Mouse (Mus musculus) midbrain, embryonic 11.5 days (tissue): ENCODE measurements around the gene Cdc42bpg. TPM values are rescaled to one million over a fixed set of nuclear protein-coding genes. Genes with fewer than 3 reads are reported as not detected.

Experiments
- ATAC-seq: fragments of 200-750 bp; cut with Nextera tagmentation; 2 replicates; pipeline ENCODE4 v1.8.0; 2017; ENCODE audit warnings: moderate TSS enrichment, moderate library complexity; ENCODE audit not compliant: low FRiP score
- DNase-seq: peaks from one replicate; pipeline ENCODE4 v3.0.0; 2015; ENCODE audit warnings: low spot score; ENCODE audit errors: missing footprints
- H3K27ac ChIP-seq: fragments of 300-500 bp; sonication (generic); 2 replicates; pipeline ENCODE4 v1.5.1; 2014; ENCODE audit warnings: low read depth, low read length
- H3K27me3 ChIP-seq: fragments of 300-500 bp; sonication (generic); 2 replicates; pipeline ENCODE4 v1.6.1; 2014; ENCODE audit warnings: mild to moderate bottlenecking, low read length, moderate library complexity, mixed read lengths; ENCODE audit not compliant: control insufficient read depth, insufficient read depth
- H3K36me3 ChIP-seq: fragments of 300-500 bp; sonication (generic); 2 replicates; pipeline ENCODE4 v1.6.1; 2014; ENCODE audit warnings: mild to moderate bottlenecking, low read length, moderate library complexity, mixed read lengths; ENCODE audit not compliant: control insufficient read depth, insufficient read depth
- H3K4me1 ChIP-seq: fragments of 300-500 bp; sonication (generic); 2 replicates; pipeline ENCODE4 v1.6.1; 2014; ENCODE audit warnings: low read length; ENCODE audit not compliant: control insufficient read depth, insufficient read depth
- H3K4me2 ChIP-seq: fragments of 300-500 bp; sonication (generic); 2 replicates; pipeline ENCODE4 v1.6.1; 2014; ENCODE audit warnings: mild to moderate bottlenecking, moderate library complexity
- H3K4me3 ChIP-seq: fragments of 300-500 bp; sonication (generic); 2 replicates; pipeline ENCODE4 v1.5.1; 2014; ENCODE audit warnings: low read depth, low read length
- H3K9ac ChIP-seq: fragments of 300-500 bp; sonication (generic); 2 replicates; pipeline ENCODE4 v1.6.1; 2014; ENCODE audit warnings: low read length
- H3K9me3 ChIP-seq: fragments of 300-500 bp; sonication (generic); 2 replicates; pipeline ENCODE4 v1.6.1; 2016; ENCODE audit warnings: low read length; ENCODE audit not compliant: control insufficient read depth
- WGBS: fragments of 180-500 bp; shearing (Covaris S2); extraction: QIAGEN DNeasy Blood & Tissue Kit; methylation state at CpG from one replicate; pipeline ENCODE4 v1.1.7; 2014; 5-methylcytosine and 5-hydroxymethylcytosine counted together
- polyA plus RNA-seq: library from polyadenylated mRNA; unstranded; fragments of >200 nt; fragmentation: Nextera tagmentation; extraction: Ambion mirVana; gene quantifications from 2 replicates; pipeline ENCODE4 v1.2.1, GENCODE M21; 2014

The Cdc42bpg gene
- polyA plus RNA-seq, 1 experiment from 2014 or later: 0.42 TPM

DNA sequence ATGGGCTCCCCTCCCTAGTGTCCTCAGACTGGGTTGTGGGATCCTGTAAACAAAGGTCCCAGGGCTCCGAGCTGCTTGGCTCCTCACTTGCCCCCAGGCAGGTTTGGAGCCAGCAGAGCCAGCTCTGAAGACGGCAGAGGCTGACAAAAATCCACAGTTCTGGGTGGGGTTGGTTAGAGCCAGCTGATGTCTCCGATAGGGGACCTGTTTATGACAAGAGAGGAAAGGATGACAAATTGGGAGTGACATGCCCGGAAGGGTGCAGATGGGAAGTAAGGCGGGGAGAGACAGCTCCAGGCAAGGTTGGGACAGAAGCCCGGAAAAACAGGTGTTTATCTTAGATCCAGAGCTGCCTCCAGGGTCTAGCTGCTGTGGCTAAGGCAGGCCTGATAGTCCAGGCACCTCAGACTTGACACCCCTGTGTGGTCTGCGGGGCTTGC is 5.8 kb upstream of the Cdc42bpg start:
- Histone ChIP-seq H3K27me3 (no peaks in the 10 kb centered on the region), H3K27ac (no peak overlapping the region), H3K4me2 (no peak overlapping the region), H3K9me3 (no peaks in the 10 kb centered on the region), H3K36me3 (peaks cover 15% of the 10 kb centered on the region), H3K4me3 (no peak overlapping the region), H3K9ac (no peak overlapping the region), H3K4me1 (0 out of 2 replicates have a peak, but pooled peaks cover 2% of the 10 kb centered on the region)
- WGBS: 77% methylated on average over 7 of the region's 7 CpGs
- no peak for ATAC-seq
- DNase-seq: no peak

DNA sequence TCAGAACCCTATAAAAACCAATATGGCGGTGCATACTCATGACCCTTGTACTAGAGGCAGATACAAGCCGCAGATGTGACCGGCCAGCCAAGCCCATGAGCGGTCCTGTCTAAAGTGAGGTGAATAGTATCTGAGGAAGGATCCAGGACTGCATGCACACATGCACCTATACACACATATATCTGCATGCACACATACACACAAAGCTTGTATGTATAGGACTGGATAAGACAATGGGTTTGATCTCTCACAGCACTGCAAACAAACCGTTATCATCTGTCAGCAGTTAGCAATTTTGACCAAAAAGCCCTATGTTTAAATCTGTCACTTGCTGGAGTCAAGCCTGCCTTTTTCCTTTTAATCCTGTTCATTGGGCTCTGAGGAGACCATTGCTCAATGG is 4.1 kb upstream of the Cdc42bpg start:
- WGBS: 94% methylated on average over 5 of the region's 5 CpGs
- H3K4me1 ChIP-seq: peaks cover 6% of the 10 kb centered on the region
- peaks cover 15% of the 10 kb centered on the region for H3K36me3 ChIP-seq
- no peaks in the 10 kb centered on the region for H3K9me3 ChIP-seq
- H3K27me3 ChIP-seq: no peaks in the 10 kb centered on the region
- no peak overlapping the region for H3K27ac ChIP-seq
- H3K4me3 ChIP-seq: no peak overlapping the region
- H3K4me2 ChIP-seq: no peak overlapping the region
- no peak overlapping the region for H3K9ac ChIP-seq
- no peak for ATAC-seq
- no peak for DNase-seq

DNA sequence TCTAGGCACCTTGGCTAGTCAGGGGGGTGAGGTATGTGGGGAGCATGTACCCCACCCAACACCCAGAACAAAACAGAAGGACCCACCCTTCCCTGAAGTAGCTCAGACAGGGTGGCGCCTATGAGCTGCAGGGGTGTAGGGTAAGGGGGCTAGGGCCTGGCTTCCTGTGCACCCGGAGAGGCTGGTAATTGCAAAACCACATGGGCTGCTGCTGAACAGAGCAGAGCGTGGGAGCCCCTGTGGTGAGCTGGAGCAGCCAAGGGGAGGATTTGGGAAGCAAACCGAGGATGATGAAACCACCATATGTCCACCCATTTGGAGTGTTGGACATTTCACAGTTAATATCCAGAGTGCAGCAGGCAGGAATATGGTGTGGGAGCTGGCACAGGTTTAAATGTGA is 3.7 kb upstream of the Cdc42bpg start:
- no peak for ATAC-seq
- H3K4me1 ChIP-seq: peaks cover 6% of the 10 kb centered on the region
- H3K36me3 ChIP-seq: peaks cover 13% of the 10 kb centered on the region
- no peak overlapping the region for H3K4me2 ChIP-seq
- 56% methylated on average over 4 of the region's 4 CpGs for WGBS
- H3K4me3 ChIP-seq: no peak overlapping the region
- H3K27me3 ChIP-seq: no peaks in the 10 kb centered on the region
- DNase-seq: no peak
- H3K9ac ChIP-seq: no peak overlapping the region
- no peaks in the 10 kb centered on the region for H3K9me3 ChIP-seq
- no peak overlapping the region for H3K27ac ChIP-seq

DNA sequence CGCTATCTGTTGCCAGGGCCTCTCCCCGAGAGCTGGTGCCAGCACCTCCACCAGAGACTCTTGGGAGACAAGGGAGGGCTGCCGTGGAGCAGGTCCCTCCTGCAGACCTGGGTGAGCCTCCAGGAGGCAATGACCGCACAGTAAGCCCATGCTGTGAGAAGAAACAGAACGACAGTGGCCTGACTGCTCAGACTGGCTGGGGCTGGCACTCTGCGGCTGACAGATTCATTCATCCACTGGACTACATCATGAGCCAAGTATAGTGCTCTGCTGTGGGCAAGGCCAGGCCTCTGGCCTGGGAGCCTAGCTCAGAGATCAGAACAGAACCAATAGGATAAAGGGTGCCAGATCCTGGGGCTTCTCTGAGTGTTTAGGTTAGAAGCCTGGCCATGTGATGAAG is 2.4 kb upstream of the Cdc42bpg start:
- Histone ChIP-seq H3K4me1 (peaks cover 6% of the 10 kb centered on the region), H3K4me3 (no peak overlapping the region), H3K9ac (no peak overlapping the region), H3K9me3 (no peaks in the 10 kb centered on the region), H3K4me2 (no peak overlapping the region), H3K27me3 (no peaks in the 10 kb centered on the region), H3K27ac (no peak overlapping the region), H3K36me3 (peaks cover 2% of the 10 kb centered on the region; the same call in 1 of the 2 replicates)
- no peak for DNase-seq
- WGBS: 77% methylated on average over 6 of the region's 6 CpGs
- ATAC-seq: no peak

DNA sequence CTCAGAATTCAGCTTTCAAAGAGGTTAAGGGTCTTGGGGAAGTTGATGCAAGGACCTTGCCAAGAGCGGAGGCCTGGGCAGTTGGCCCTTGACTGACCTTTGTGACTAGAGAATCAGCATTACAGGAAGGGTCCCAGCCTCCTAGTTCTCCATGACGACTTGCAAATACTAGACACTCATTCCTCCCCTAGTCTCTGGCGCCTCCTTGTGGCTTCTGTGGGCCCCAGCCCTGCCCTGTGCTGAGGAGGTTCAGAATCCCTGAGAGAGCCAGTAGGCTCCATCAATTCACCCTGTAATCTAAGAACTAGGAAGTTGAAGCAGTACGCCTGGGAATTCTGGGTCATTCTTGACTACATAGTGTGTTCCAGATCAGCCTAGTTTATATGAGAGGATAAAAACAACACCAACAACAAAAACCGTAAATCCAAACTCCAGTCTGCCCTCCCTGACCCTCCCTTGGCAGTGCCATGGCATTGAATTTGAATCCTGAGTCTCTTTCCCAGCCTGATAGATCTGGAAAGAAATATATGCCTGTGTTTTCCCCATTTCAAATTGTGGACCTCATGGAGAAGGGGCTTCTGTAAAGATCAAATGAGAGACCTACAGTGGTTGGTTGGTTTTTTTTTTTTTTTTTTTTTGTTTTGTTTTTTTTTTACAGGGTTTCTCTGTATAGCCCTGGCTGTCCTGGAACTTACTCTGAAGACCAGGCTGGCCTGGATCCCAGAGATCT is 1.3 kb upstream of the Cdc42bpg start:
- Histone ChIP-seq H3K4me2 (no peak overlapping the region), H3K27ac (no peak overlapping the region), H3K4me3 (no peak overlapping the region), H3K9me3 (no peaks in the 10 kb centered on the region), H3K4me1 (peaks cover 6% of the 10 kb centered on the region), H3K27me3 (no peaks in the 10 kb centered on the region), H3K36me3 (no peaks in the 10 kb centered on the region), H3K9ac (no peak overlapping the region)
- DNase-seq (peak; percentile 97), ATAC-seq (peak; percentile 62; the same call in 1 of the 2 replicates)
- 29% methylated on average over 5 of the region's 5 CpGs for WGBS

DNA sequence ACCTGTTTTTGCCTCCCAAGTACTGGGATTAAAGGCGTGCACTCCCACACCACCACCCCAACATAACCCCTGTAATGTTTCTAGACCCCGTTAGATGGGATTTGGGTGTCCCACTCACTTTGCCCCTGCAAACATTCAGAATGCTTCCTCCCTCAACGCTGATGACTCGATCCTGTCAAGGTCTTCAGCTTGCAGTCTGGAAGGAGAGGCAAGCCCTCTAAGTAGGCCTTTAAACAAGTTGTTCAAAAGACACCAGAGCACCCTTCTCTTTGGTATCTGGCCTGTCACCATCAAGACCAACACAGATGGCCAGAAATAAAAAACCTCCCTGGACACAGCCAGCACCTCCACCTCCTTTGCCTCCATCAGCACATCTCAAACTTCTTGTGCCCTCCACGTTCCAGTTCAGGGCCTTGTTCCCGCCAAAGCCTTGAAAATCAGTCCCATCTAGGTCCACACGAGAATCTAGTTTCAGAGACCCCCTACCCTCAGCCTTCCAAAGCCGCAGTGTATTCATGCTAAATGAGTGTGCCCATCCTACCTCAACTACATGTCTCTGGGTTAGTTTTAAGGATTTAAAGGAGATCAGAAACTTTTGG is 640 bp upstream of the Cdc42bpg start:
- H3K4me3 ChIP-seq: peak overlapping the region; percentile 68
- H3K27me3 ChIP-seq: no peaks in the 10 kb centered on the region
- H3K9me3 ChIP-seq: no peaks in the 10 kb centered on the region
- no peak overlapping the region for H3K27ac ChIP-seq
- DNase-seq (peak; percentile 82), ATAC-seq (no peak)
- H3K36me3 ChIP-seq: no peaks in the 10 kb centered on the region
- peaks cover 3% of the 10 kb centered on the region for H3K4me1 ChIP-seq
- H3K4me2 ChIP-seq: peak overlapping the region; percentile 55
- WGBS: 55% methylated on average over 8 of the region's 8 CpGs
- peak overlapping the region; percentile 67; the same call in 1 of the 2 replicates for H3K9ac ChIP-seq

DNA sequence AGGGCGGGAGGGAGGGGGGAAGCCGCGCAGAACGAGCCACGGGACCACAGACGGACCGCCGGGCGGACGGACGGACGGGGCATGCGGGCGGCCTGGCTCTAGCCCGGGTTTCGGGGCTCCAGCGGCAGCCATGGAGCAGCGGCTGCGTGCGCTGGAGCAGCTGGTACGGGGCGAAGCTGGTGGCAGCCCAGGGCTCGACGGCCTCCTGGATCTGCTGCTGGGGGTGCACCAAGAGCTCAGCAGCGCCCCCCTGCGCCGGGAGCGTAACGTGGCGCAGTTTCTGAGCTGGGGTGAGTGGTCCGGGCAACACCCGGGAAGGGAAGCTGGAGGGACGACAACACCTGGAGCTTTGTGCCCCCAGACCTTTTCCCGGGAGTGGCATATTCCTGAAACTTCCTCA is 330 bp downstream of the Cdc42bpg start:
- no peak overlapping the region for H3K27ac ChIP-seq
- H3K9me3 ChIP-seq: no peaks in the 10 kb centered on the region
- ATAC-seq (peak; percentile 63), DNase-seq (peak; percentile 97)
- H3K36me3 ChIP-seq: no peaks in the 10 kb centered on the region
- peaks cover 3% of the 10 kb centered on the region for H3K4me1 ChIP-seq
- H3K4me2 ChIP-seq: peak overlapping the region; percentile 55
- H3K9ac ChIP-seq: peak overlapping the region; percentile 67
- no peaks in the 10 kb centered on the region for H3K27me3 ChIP-seq
- 2% methylated on average over 34 of the region's 34 CpGs for WGBS
- peak overlapping the region; percentile 68 for H3K4me3 ChIP-seq

DNA sequence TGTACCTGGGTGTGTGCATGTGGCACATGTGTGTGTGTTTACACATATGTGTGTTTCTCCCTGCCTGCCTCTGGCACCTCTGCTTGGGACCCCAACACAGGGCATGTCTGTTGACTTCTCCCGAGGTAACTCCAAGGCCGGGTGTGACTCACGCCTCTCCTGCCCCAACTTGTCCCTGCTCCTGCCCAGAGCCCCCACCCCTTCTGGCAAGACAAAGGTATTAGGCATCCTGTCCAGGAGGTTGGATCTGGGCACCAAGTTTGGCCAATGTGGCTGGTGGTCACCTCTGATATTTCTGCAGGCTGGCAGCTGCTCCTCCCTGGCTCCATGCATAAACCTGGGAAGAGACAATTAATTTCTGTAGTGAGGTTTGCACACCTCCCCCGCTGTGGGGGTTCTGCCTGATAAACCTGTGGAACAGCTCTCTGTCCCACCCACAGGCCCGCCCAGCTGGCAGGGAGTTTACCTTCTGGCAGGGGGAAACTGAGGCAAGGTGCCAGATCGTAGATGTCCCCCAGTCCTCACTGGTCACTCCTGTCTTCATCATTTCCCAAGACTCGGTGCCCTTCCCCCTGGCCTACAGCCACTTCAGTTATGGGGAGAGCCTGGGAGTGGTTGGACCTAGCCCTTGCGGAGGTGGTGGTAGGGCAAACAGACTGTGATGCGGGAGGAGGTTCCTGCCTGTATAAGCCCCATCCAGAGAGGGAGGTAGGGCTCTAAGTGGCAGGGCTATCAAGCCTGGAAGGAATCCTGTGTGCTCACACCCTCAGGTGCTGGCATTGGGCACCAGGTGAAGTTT is 1.7 kb downstream of the Cdc42bpg start:
- no peak overlapping the region for H3K4me2 ChIP-seq
- no peak overlapping the region for H3K27ac ChIP-seq
- 0 out of 2 replicates have a peak overlapping the region, but pooled peaks have one; percentile 4 for H3K9ac ChIP-seq
- ATAC-seq (no peak), DNase-seq (no peak)
- no peaks in the 10 kb centered on the region; the same call in 1 of the 2 replicates for H3K36me3 ChIP-seq
- H3K4me3 ChIP-seq: no peak overlapping the region
- no peaks in the 10 kb centered on the region for H3K27me3 ChIP-seq
- peaks cover 3% of the 10 kb centered on the region for H3K4me1 ChIP-seq
- no peaks in the 10 kb centered on the region for H3K9me3 ChIP-seq
- WGBS: 83% methylated on average over 9 of the region's 9 CpGs

DNA sequence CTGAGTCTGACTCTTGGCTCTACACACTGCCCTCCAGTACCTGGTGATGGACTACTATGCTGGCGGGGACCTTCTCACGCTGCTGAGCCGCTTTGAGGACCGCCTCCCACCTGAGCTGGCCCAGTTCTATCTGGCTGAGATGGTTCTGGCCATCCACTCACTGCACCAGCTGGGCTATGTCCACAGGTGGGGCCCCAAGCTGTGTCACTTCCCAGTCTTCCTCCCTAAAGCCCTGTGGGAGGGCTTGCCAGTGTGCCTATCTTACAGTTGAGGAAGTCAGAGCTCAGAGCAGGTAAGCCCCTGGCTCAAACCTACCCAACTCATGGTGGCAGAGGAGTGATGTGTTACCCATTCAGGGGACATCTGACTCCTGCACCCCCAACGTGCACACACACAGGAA is 3.9 kb downstream of the Cdc42bpg start:
- Histone ChIP-seq H3K36me3 (no peaks in the 10 kb centered on the region; the same call in 1 of the 2 replicates), H3K27ac (no peak overlapping the region), H3K4me2 (no peak overlapping the region), H3K4me3 (no peak overlapping the region), H3K4me1 (peaks cover 3% of the 10 kb centered on the region), H3K27me3 (no peaks in the 10 kb centered on the region), H3K9me3 (no peaks in the 10 kb centered on the region), H3K9ac (no peak overlapping the region)
- WGBS: 89% methylated on average over 5 of the region's 5 CpGs
- no peak for ATAC-seq
- DNase-seq: no peak
